8 mouse cellular contexts compared by ENCODE assay signal in the genomic region with DNA sequence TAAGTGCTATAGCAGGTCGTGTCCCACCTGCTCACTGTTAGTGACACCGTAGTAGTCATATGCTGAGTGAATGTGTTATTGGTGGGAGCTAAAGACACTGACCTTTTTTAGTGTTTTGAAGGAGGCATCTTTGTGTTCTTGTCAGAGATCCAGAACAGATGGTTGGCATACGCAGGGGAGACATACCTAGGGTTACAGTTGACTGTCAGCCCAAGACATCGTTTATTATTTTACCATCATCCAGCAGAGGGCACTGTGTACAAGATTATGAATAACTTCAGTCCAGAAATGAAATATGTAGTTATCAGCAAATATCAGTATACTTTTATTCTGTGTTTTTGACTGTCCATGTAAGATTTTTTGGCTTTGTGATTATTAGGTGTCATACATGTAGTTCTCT.
DNase-seq lines count a peak whose midpoint lies in the region; ATAC-seq lines count a peak whose summit lies in the region.

No protein-coding gene starts in this region.

- intact Hi-C loops in gastrocnemius, postnatal 14 days (cut with DNase I; ENCODE audit: low total_unique reads), result no loop called here

- DNase-seq in gastrocnemius, adult 18-20 months (ENCODE audit: low spot score), result peak; percentile 54
- no peak for DNase-seq in gastrocnemius, postnatal 14 days
- DNase-seq in ovary, postnatal 14 days (ENCODE audit: low spot score), result peak; percentile 18
- DNase-seq in ovary, postnatal 10 days (ENCODE audit: low spot score), result no peak
- peak; percentile 33 to 64 for DNase-seq in cerebellum, postnatal 36 days
- peak; percentile 21 for DNase-seq in lung, postnatal 25 days (ENCODE audit: low spot score)
- no peak for DNase-seq in layer of hippocampus, adult 8-10 months (ENCODE audit: low spot score in 2 of 2)

- ATAC-seq in erythroid progenitor cell, adult 5-6 weeks (replicated peaks; ENCODE audit: low FRiP score, poor library complexity, severe bottlenecking), result no peak

Comparison
In these comparisons a context has a peak if more than half of its experiments do, and no peak if none do; other contexts are left out.
1. DNase-seq: peak in gastrocnemius, adult 18-20 months (single experiment), ovary, postnatal 14 days (single experiment), cerebellum, postnatal 36 days (2 of 2) and lung, postnatal 25 days (single experiment); none in gastrocnemius, postnatal 14 days (single experiment), ovary, postnatal 10 days (single experiment) and layer of hippocampus, adult 8-10 months (0 of 2).